Mouse (Mus musculus) small intestine, adult 2 months (tissue): ENCODE results near the gene Kctd3.

Source experiments
- CTCF ChIP-seq: fragments of 200-500 bp; IDR thresholded peaks from 2 replicates; pipeline ENCODE4 v1.5.1; 2012; ENCODE audit warnings: low read depth, mild to moderate bottlenecking, control low read depth, inconsistent platforms, low read length, moderate library complexity, mixed read lengths; ENCODE audit not compliant: insufficient replicate concordance, insufficient read length; ENCODE audit errors: extremely low read depth
- POLR2A ChIP-seq: fragments of 200-500 bp; IDR thresholded peaks from 2 replicates; pipeline ENCODE4 v1.6.1; 2012; ENCODE audit warnings: low read depth, mild to moderate bottlenecking, control low read depth, inconsistent platforms, low read length, moderate library complexity

DNA sequence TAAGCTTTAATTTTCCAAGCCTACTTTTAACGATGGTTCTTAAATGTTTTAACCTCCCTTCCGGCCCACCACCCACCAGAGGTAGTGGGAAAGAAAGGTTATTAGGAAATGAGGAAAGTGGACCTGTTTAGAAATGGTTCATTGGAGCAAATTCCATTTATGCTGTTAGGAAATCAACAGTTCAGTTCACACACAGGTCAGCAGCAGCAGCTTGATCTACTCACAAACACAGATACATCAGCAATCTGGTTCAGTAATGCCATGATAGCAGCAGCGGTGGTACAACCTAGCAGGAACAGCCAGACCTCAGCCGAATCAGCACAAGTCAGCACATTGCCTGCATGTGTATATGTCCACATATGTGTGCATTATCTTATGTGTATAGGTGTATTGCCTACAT lies 3.0 kb upstream of the Kctd3 start:
- TF ChIP-seq CTCF (no peak), POLR2A (no peak)
